ENCODE assay signal across 8 mouse cellular contexts in the genomic region with DNA sequence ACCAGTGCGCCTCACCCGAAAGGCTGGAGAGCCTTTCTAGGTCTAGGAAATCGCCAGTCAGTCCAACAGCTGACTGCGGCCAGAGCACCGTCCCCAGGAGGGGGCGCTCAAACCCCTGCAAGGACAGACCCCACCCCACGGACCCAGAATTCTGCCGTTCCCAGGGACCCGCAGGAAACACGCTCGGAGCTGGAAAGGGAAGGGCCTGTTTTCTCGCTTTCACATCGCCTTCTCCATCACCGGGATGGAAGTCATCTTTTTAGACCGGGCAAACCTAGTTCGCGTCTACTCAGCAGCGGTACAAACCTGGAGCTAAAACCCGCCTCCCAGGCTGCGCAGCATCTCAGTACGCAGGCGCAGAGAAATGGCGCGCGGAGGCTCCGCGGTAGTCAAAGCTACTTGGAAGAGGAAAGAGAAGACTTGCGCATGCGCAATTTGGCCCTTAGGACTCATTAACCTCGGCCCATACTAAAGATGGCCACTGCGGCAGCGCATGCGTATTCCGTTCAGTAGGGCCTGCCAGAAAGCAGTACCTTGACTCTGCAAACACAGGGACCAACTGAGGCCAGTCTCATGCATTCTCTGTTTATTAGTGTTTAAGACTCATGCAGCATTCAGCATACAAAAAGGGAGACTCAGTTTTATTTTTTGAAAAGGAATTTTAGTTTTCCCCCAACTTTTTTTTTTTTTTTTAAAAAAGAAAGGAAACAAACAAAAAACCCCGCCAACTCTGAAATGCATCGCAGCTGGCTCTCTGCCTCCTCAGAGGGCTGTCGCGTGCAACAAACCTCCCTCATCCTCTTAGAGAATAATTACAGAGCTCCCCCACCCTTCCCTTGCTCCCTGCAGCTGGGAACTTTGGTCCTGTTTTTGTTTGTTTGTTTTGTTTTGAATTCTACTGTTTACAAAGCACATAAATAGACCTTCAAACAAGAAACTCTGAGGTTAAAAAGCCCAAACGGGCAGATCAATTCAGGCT. TPM values are rescaled to one million over a fixed set of nuclear protein-coding genes. Genes with fewer than 3 reads are reported as not detected.
A peak's percentile ranks its signal among the peaks of the same experiment; 100 is the strongest.
DNase-seq lines count a peak whose midpoint lies in the region; ATAC-seq lines count a peak whose summit lies in the region.

A gene (minus strand): TSS at position 382 of the 979 bp plus-strand sequence.

- H3K4me3 ChIP-seq in hindbrain, embryonic 11.5 days (ENCODE audit: low read depth, low read length) = peak within 1 kb of the TSS; percentile 53

- DNase-seq in Muller cell, postnatal 12 days (ENCODE audit: inconsistent ontology term) = peak; percentile 95
- DNase-seq in cerebellum, adult 9-11 months = peak; percentile 99
- peak; percentile 96 to 99 for DNase-seq in frontal cortex, adult 2 months (ENCODE audit: extremely low spot score in 1 of 2, low spot score in 1 of 2)
- peak; percentile 100 for DNase-seq in hindbrain, embryonic 11.5 days (ENCODE audit: low spot score)
- peak; percentile 96 to 98 for DNase-seq in layer of hippocampus, postnatal 10 days (ENCODE audit: low spot score in 2 of 2)
- peak; percentile 97 for DNase-seq in lung, postnatal 10 days
- DNase-seq in ovary, postnatal 36 days (ENCODE audit: low spot score) = peak; percentile 94
- DNase-seq in thymus, postnatal 25 days = peak; percentile 96

- no peaks in the 10 kb centered on the region for H3K9me3 ChIP-seq in hindbrain, embryonic 11.5 days (ENCODE audit: control insufficient read depth, low read length)

- WGBS in hindbrain, embryonic 11.5 days = 4% methylated on average over 39 of the region's 39 CpGs

- H3K36me3 ChIP-seq in hindbrain, embryonic 11.5 days (ENCODE audit: control insufficient read depth, insufficient read depth, low read length) = 0 out of 2 replicates have a peak, but pooled peaks cover 4% of the 10 kb centered on the region

- peak within 1 kb of the TSS; percentile 91 for H3K4me2 ChIP-seq in hindbrain, embryonic 11.5 days (replicated peaks; ENCODE audit: low read depth, low read length)

- no peaks in the 10 kb centered on the region for H3K27me3 ChIP-seq in hindbrain, embryonic 11.5 days (ENCODE audit: control insufficient read depth, insufficient read depth, low read length)

- peak within 1 kb of the TSS; percentile 72 for H3K9ac ChIP-seq in hindbrain, embryonic 11.5 days (ENCODE audit: low read depth, low read length)

- peak; percentile 76 for ATAC-seq in hindbrain, embryonic 11.5 days (ENCODE audit: low FRiP score)

- H3K4me1 ChIP-seq in hindbrain, embryonic 11.5 days (replicated peaks; ENCODE audit: control insufficient read depth, insufficient read depth, low read length) = peaks cover 19% of the 10 kb centered on the region

- peak within 1 kb of the TSS; percentile 88 for H3K27ac ChIP-seq in hindbrain, embryonic 11.5 days (ENCODE audit: low read depth, low read length)

RNA-seq across cellular contexts. Expression of the gene that starts here (rescaled TPM):
- polyA plus RNA-seq in frontal cortex, adult 2 months (2012; rRNA removed) = 30.0 and 42.3 TPM in 2 replicates
- polyA plus RNA-seq in hindbrain, embryonic 11.5 days (2014; fragmentation: Nextera tagmentation; extraction: Ambion mirVana) = 76.1 and 78.5 TPM in 2 replicates
- 10 to 100 TPM; 24.9 to 34.2 TPM for total RNA-seq in layer of hippocampus, postnatal 10 days (2021)

Comparison
In these comparisons a context has a peak if more than half of its experiments do, and no peak if none do; other contexts are left out.
1. Peak in every context shown above with its lines: DNase-seq, ATAC-seq, H3K4me3 ChIP-seq and H3K27ac ChIP-seq.